Mouse (Mus musculus): Measurements from ENCODE around the gene Nrip1. TPM values are rescaled to one million over a fixed set of nuclear protein-coding genes. Genes with fewer than 3 reads are reported as not detected.

Nrip1 gene
- polyA plus RNA-seq, 1 experiment, result 15.3 TPM

- H3K9me3 ChIP-seq (replicated peaks; ENCODE audit: control insufficient read depth, insufficient read depth, low read length, poor library complexity, severe bottlenecking), result no peaks in the 10 kb centered on the region
- no peak overlapping the region for H3K4me3 ChIP-seq (ENCODE audit: low read depth, low read length)
- H3K27me3 ChIP-seq (ENCODE audit: control insufficient read depth, insufficient read depth, low read length, poor library complexity, severe bottlenecking), result no peaks in the 10 kb centered on the region
- H3K36me3 ChIP-seq (ENCODE audit: control insufficient read depth, insufficient read depth, low read length, poor library complexity, severe bottlenecking), result no peaks in the 10 kb centered on the region
- TF ChIP-seq EP300 (IDR thresholded peaks at IDR 0.05; ENCODE audit: insufficient read depth, low read depth, low read length) (no peak), POLR2A (IDR thresholded peaks at IDR 0.05; ENCODE audit: insufficient read depth, low read length) (no peak), CTCF (IDR thresholded peaks at IDR 0.05; ENCODE audit: low read depth, low read length) (no peak)
- H3K9ac ChIP-seq (ENCODE audit: low read depth, poor library complexity, severe bottlenecking), result no peak overlapping the region
- no peak overlapping the region for H3K27ac ChIP-seq (ENCODE audit: insufficient read depth, low read length)
- H3K4me1 ChIP-seq (ENCODE audit: control insufficient read depth, insufficient read depth, low read length), result no peaks in the 10 kb centered on the region
These were observed 3.6 kb upstream of the Nrip1 start for GRCm38 (mm10) chr16:76377211-76377610.

- Histone ChIP-seq H3K27ac (ENCODE audit: insufficient read depth, low read length) (no peak overlapping the region), H3K4me3 (ENCODE audit: low read depth, low read length) (no peak overlapping the region), H3K9ac (ENCODE audit: low read depth, poor library complexity, severe bottlenecking) (no peak overlapping the region), H3K36me3 (ENCODE audit: control insufficient read depth, insufficient read depth, low read length, poor library complexity, severe bottlenecking) (no peaks in the 10 kb centered on the region), H3K4me1 (ENCODE audit: control insufficient read depth, insufficient read depth, low read length) (no peaks in the 10 kb centered on the region), H3K27me3 (ENCODE audit: control insufficient read depth, insufficient read depth, low read length, poor library complexity, severe bottlenecking) (no peaks in the 10 kb centered on the region), H3K9me3 (replicated peaks; ENCODE audit: control insufficient read depth, insufficient read depth, low read length, poor library complexity, severe bottlenecking) (no peaks in the 10 kb centered on the region)
- TF ChIP-seq POLR2A (IDR thresholded peaks at IDR 0.05; ENCODE audit: insufficient read depth, low read length) (no peak), CTCF (IDR thresholded peaks at IDR 0.05; ENCODE audit: low read depth, low read length) (no peak), EP300 (IDR thresholded peaks at IDR 0.05; ENCODE audit: insufficient read depth, low read depth, low read length) (no peak)
These were observed 3.0 kb upstream of the Nrip1 start for GRCm38 (mm10) chr16:76376661-76377060.

- Histone ChIP-seq H3K27ac (ENCODE audit: insufficient read depth, low read length) (no peak overlapping the region), H3K36me3 (ENCODE audit: control insufficient read depth, insufficient read depth, low read length, poor library complexity, severe bottlenecking) (no peaks in the 10 kb centered on the region), H3K4me3 (ENCODE audit: low read depth, low read length) (peak overlapping the region; percentile 80), H3K4me1 (ENCODE audit: control insufficient read depth, insufficient read depth, low read length) (no peaks in the 10 kb centered on the region), H3K9me3 (replicated peaks; ENCODE audit: control insufficient read depth, insufficient read depth, low read length, poor library complexity, severe bottlenecking) (no peaks in the 10 kb centered on the region), H3K27me3 (ENCODE audit: control insufficient read depth, insufficient read depth, low read length, poor library complexity, severe bottlenecking) (no peaks in the 10 kb centered on the region), H3K9ac (ENCODE audit: low read depth, poor library complexity, severe bottlenecking) (peak overlapping the region; percentile 96)
- TF ChIP-seq EP300 (IDR thresholded peaks at IDR 0.05; ENCODE audit: insufficient read depth, low read depth, low read length), result no peak
- no peak for TF ChIP-seq POLR2A (IDR thresholded peaks at IDR 0.05; ENCODE audit: insufficient read depth, low read length)
- no peak for TF ChIP-seq CTCF (IDR thresholded peaks at IDR 0.05; ENCODE audit: low read depth, low read length)
These were observed 576 bp downstream of the Nrip1 start for GRCm38 (mm10) chr16:76372941-76373561.

- Histone ChIP-seq H3K36me3 (ENCODE audit: control insufficient read depth, insufficient read depth, low read length, poor library complexity, severe bottlenecking) (no peaks in the 10 kb centered on the region), H3K4me3 (ENCODE audit: low read depth, low read length) (peak overlapping the region; percentile 80), H3K27me3 (ENCODE audit: control insufficient read depth, insufficient read depth, low read length, poor library complexity, severe bottlenecking) (no peaks in the 10 kb centered on the region), H3K9ac (ENCODE audit: low read depth, poor library complexity, severe bottlenecking) (peak overlapping the region; percentile 96), H3K27ac (ENCODE audit: insufficient read depth, low read length) (no peak overlapping the region), H3K9me3 (replicated peaks; ENCODE audit: control insufficient read depth, insufficient read depth, low read length, poor library complexity, severe bottlenecking) (no peaks in the 10 kb centered on the region), H3K4me1 (ENCODE audit: control insufficient read depth, insufficient read depth, low read length) (no peaks in the 10 kb centered on the region)
- TF ChIP-seq CTCF (IDR thresholded peaks at IDR 0.05; ENCODE audit: low read depth, low read length) (no peak), POLR2A (IDR thresholded peaks at IDR 0.05; ENCODE audit: insufficient read depth, low read length) (no peak), EP300 (IDR thresholded peaks at IDR 0.05; ENCODE audit: insufficient read depth, low read depth, low read length) (no peak)
These were observed 1.3 kb downstream of the Nrip1 start for GRCm38 (mm10) chr16:76372045-76372940.

GRCm38 (mm10) chr16:76371614-76371917 is 2.1 kb downstream of the Nrip1 start:
- Histone ChIP-seq H3K4me1 (ENCODE audit: control insufficient read depth, insufficient read depth, low read length) (no peaks in the 10 kb centered on the region), H3K27me3 (ENCODE audit: control insufficient read depth, insufficient read depth, low read length, poor library complexity, severe bottlenecking) (no peaks in the 10 kb centered on the region), H3K27ac (ENCODE audit: insufficient read depth, low read length) (no peak overlapping the region), H3K9me3 (replicated peaks; ENCODE audit: control insufficient read depth, insufficient read depth, low read length, poor library complexity, severe bottlenecking) (no peaks in the 10 kb centered on the region), H3K36me3 (ENCODE audit: control insufficient read depth, insufficient read depth, low read length, poor library complexity, severe bottlenecking) (no peaks in the 10 kb centered on the region), H3K9ac (ENCODE audit: low read depth, poor library complexity, severe bottlenecking) (peak overlapping the region; percentile 96), H3K4me3 (ENCODE audit: low read depth, low read length) (no peak overlapping the region; the same call in 1 of the 2 replicates)
- no peak for TF ChIP-seq EP300 (IDR thresholded peaks at IDR 0.05; ENCODE audit: insufficient read depth, low read depth, low read length)
- TF ChIP-seq CTCF (IDR thresholded peaks at IDR 0.05; ENCODE audit: low read depth, low read length), result no peak
- no peak for TF ChIP-seq POLR2A (IDR thresholded peaks at IDR 0.05; ENCODE audit: insufficient read depth, low read length)
